Comparison of ENCODE assay signal across 10 mouse cellular contexts in genomic region chr19:46804751-46805150, GRCm38 (mm10). TPM values are rescaled to one million over a fixed set of nuclear protein-coding genes. Genes with fewer than 3 reads are reported as not detected.
DNase-seq lines count a peak whose midpoint lies in the region; ATAC-seq and TF ChIP-seq lines count a peak whose summit lies in the region.
"Had no signal": no experiment of that assay in that cellular context is flagged by ENCODE, and none has a peak within 500 bp of the region (broad histone marks: within the 10 kb centered on the region; RNA-seq: fewer than 3 reads in every experiment).

No protein-coding gene starts in this region.

- DNase-seq in heart, adult 2 months: no peak
- DNase-seq in heart, adult 8-10 months (ENCODE audit: low spot score): no peak
- peak; percentile 92 for DNase-seq in 3T3-L1 (ENCODE audit: low read depth, low spot score)
- peak; percentile 49 for DNase-seq in adrenal gland, postnatal 25 days
- peak; percentile 34 for DNase-seq in lung, adult 2 months
- no peak for DNase-seq in gastrocnemius, adult 18-20 months (ENCODE audit: low spot score)
- no peak for DNase-seq in gastrocnemius, postnatal 14 days
- DNase-seq: gastrocnemius, adult 2 months; layer of hippocampus, postnatal 36 days had no signal

- WGBS in heart, adult 2 months: 72% methylated on average over 6 of the region's 6 CpGs
- WGBS in lung, adult 2 months: 64% methylated on average over 6 of the region's 6 CpGs
- WGBS in midbrain, embryonic 16.5 days: 95% methylated on average over 6 of the region's 6 CpGs

- TF ChIP-seq EP300 in heart, adult 2 months (IDR thresholded peaks at IDR 0.05; ENCODE audit: insufficient read depth, low read depth, low read length): no peak

- H3K4me3 ChIP-seq in heart, adult 2 months: no peak overlapping the region
- H3K4me3 ChIP-seq in lung, adult 2 months (replicated peaks; ENCODE audit: extremely low read depth, low read depth, low read length): no peak overlapping the region
- H3K4me3 ChIP-seq in midbrain, embryonic 16.5 days (ENCODE audit: low read depth, low read length): no peak overlapping the region
- H3K4me3 ChIP-seq: gastrocnemius, adult 2 months had no signal

- no peaks in the 10 kb centered on the region for H3K4me1 ChIP-seq in heart, adult 2 months (ENCODE audit: control insufficient read depth, insufficient read depth, low read length)
- no peaks in the 10 kb centered on the region for H3K4me1 ChIP-seq in lung, adult 2 months (ENCODE audit: control insufficient read depth, insufficient read depth, low read length)
- H3K4me1 ChIP-seq in midbrain, embryonic 16.5 days (ENCODE audit: control insufficient read depth, insufficient read depth, low read length): no peaks in the 10 kb centered on the region

- no peak overlapping the region for H3K4me2 ChIP-seq in midbrain, embryonic 16.5 days (ENCODE audit: low read length)

- H3K9ac ChIP-seq in heart, adult 2 months (ENCODE audit: low read depth, low read length): no peak overlapping the region
- H3K9ac ChIP-seq in midbrain, embryonic 16.5 days (ENCODE audit: low read depth, low read length): no peak overlapping the region

- H3K36me3 ChIP-seq in heart, adult 2 months (ENCODE audit: control insufficient read depth, insufficient read depth, low read length): no peaks in the 10 kb centered on the region
- H3K36me3 ChIP-seq in midbrain, embryonic 16.5 days (ENCODE audit: control insufficient read depth, insufficient read depth, low read length): no peaks in the 10 kb centered on the region

- peak; percentile 29 for TF ChIP-seq CTCF in heart, adult 2 months (IDR thresholded peaks at IDR 0.05)
- peak; percentile 62 for TF ChIP-seq CTCF in lung, adult 2 months (IDR thresholded peaks at IDR 0.05; ENCODE audit: insufficient read depth, low read length)

- no peaks in the 10 kb centered on the region for H3K79me2 ChIP-seq in heart, adult 2 months (replicated peaks; ENCODE audit: control insufficient read depth, insufficient read depth, low read length)

- H3K27me3 ChIP-seq in heart, adult 2 months (ENCODE audit: control insufficient read depth, insufficient read depth, low read length): no peaks in the 10 kb centered on the region
- H3K27me3 ChIP-seq in midbrain, embryonic 16.5 days (ENCODE audit: control insufficient read depth, insufficient read depth, low read depth, low read length): no peaks in the 10 kb centered on the region

- no peak for ATAC-seq in midbrain, embryonic 16.5 days

- TF ChIP-seq POLR2A in heart, adult 2 months (IDR thresholded peaks at IDR 0.05; ENCODE audit: insufficient read depth, low read depth, low read length): no peak
- TF ChIP-seq POLR2A in lung, adult 2 months (IDR thresholded peaks at IDR 0.05; ENCODE audit: borderline replicate concordance, extremely low read depth, low read depth, low read length): no peak

- no peaks in the 10 kb centered on the region for H3K9me3 ChIP-seq in midbrain, embryonic 16.5 days (replicated peaks; ENCODE audit: control insufficient read depth, low read length, poor library complexity, severe bottlenecking)

- no peak overlapping the region for H3K27ac ChIP-seq in heart, adult 2 months
- H3K27ac ChIP-seq in midbrain, embryonic 16.5 days (ENCODE audit: low read length): no peak overlapping the region
- H3K27ac ChIP-seq: gastrocnemius, adult 2 months had no signal

- intact Hi-C loops in heart, adult 2 months (cut with DNase I): no loop called here
- intact Hi-C loops in gastrocnemius, postnatal 14 days (cut with DNase I; ENCODE audit: low total_unique reads): no loop called here

RNA-seq across cellular contexts. Expression of gene Cnnm2, which starts 43.4 kb away (rescaled TPM):
- 1 to 10 TPM; 6.7 to 7.3 TPM for total RNA-seq in heart, adult 2 months (2021)
- polyA plus RNA-seq in heart, adult 2 months (2012; rRNA removed): 5.4 and 5.6 TPM in 2 replicates
- total RNA-seq in heart, adult 8-10 months (2022): 1 to 10 TPM; 5.2 to 8.4 (median 6.0) TPM
- 19.5 and 20.9 TPM in 2 replicates for total RNA-seq in adrenal gland, postnatal 25 days (2021)
- polyA plus RNA-seq in lung, adult 2 months (2012; rRNA removed): 12.2 and 13.6 TPM in 2 replicates
- 6.8 and 7.0 TPM in 2 replicates for polyA plus RNA-seq in midbrain, embryonic 16.5 days (2015; fragmentation: Nextera tagmentation; extraction: Ambion mirVana)
- 1 to 10 TPM; 3.2 TPM for total RNA-seq in gastrocnemius, adult 18-20 months (2021)
- total RNA-seq in gastrocnemius, postnatal 14 days (2021): 1 to 10 TPM; 4.0 to 4.1 TPM

Comparison
In these comparisons a context has a peak if more than half of its experiments do, and no peak if none do; other contexts are left out.
1. DNase-seq: peak in 3T3-L1 (single experiment), adrenal gland, postnatal 25 days (single experiment) and lung, adult 2 months (single experiment); none in heart, adult 2 months (0 of 2), heart, adult 8-10 months (single experiment), gastrocnemius, adult 18-20 months (single experiment) and gastrocnemius, postnatal 14 days (single experiment).